Mouse (Mus musculus) forebrain, embryonic 16.5 days (tissue): ENCODE measurements at regions not wholly inside any gene's neighbourhood (a gene's known extent, or its start where the extent isn't known, plus 50 kb on each side); places are given as distances from the start of the nearest gene placed in this dataset.
"Not testable (repeated sequence)": the region's sequence is repeated elsewhere in the genome, so short reads cannot be mapped to it uniquely, and the experiment has no call there.

ENCODE experiments used
- ATAC-seq: fragments of 200-750 bp; cut with Nextera tagmentation; 2 replicates; pipeline ENCODE4 v1.8.0; 2017; ENCODE audit warnings: mild to moderate bottlenecking, moderate library complexity
- H3K27ac ChIP-seq: fragments of 300-500 bp; sonication (generic); 2 replicates; pipeline ENCODE4 v1.5.1; 2014; ENCODE audit warnings: low read length, control low read depth
- H3K27me3 ChIP-seq: fragments of 300-500 bp; sonication (generic); replicated peaks from 2 replicates; pipeline ENCODE4 v1.6.1; 2014; ENCODE audit warnings: low read length; ENCODE audit not compliant: control insufficient read depth, insufficient read depth
- H3K36me3 ChIP-seq: fragments of 300-500 bp; sonication (generic); 2 replicates; pipeline ENCODE4 v1.6.1; 2014; ENCODE audit not compliant: control insufficient read depth, insufficient read depth
- H3K4me1 ChIP-seq: fragments of 300-500 bp; sonication (generic); replicated peaks from 2 replicates; pipeline ENCODE4 v1.6.1; 2014; ENCODE audit warnings: low read length; ENCODE audit not compliant: control insufficient read depth, insufficient read depth
- H3K4me2 ChIP-seq: fragments of 300-500 bp; sonication (generic); 2 replicates; pipeline ENCODE4 v1.6.1; 2014; ENCODE audit warnings: mild to moderate bottlenecking, low read length, control low read depth
- H3K4me3 ChIP-seq: fragments of 300-500 bp; sonication (generic); replicated peaks from 2 replicates; pipeline ENCODE4 v1.5.1; 2014; ENCODE audit warnings: mild to moderate bottlenecking, low read length, control low read depth
- H3K9ac ChIP-seq: fragments of 300-500 bp; sonication (generic); replicated peaks from 2 replicates; pipeline ENCODE4 v1.6.1; 2014; ENCODE audit warnings: low read depth, low read length, control low read depth
- H3K9me3 ChIP-seq: fragments of 300-500 bp; sonication (generic); 2 replicates; pipeline ENCODE4 v1.6.1; 2016; ENCODE audit warnings: low read length; ENCODE audit not compliant: control insufficient read depth
- WGBS: fragments of 180-500 bp; shearing (Covaris S2); extraction: QIAGEN DNeasy Blood & Tissue Kit; methylation state at CpG from one replicate; pipeline ENCODE4 v1.1.7; 2014; 5-methylcytosine and 5-hydroxymethylcytosine counted together

GRCm38 (mm10) chr13:5558095-5558494, 303.2 kb upstream of the Klf6 start:
- Histone ChIP-seq H3K27me3 (no peaks in the 10 kb centered on the region), H3K9ac (no peak overlapping the region), H3K4me3 (no peak overlapping the region), H3K36me3 (no peaks in the 10 kb centered on the region), H3K4me2 (no peak overlapping the region), H3K9me3 (no peaks in the 10 kb centered on the region), H3K4me1 (no peaks in the 10 kb centered on the region), H3K27ac (no peak overlapping the region)
- ATAC-seq = no peak

- H3K27me3 ChIP-seq = no peaks in the 10 kb centered on the region
- no peak overlapping the region for H3K4me3 ChIP-seq
- no peaks in the 10 kb centered on the region for H3K4me1 ChIP-seq
- H3K4me2 ChIP-seq = no peak overlapping the region
- no peaks in the 10 kb centered on the region for H3K36me3 ChIP-seq
- H3K27ac ChIP-seq = no peak overlapping the region
- H3K9me3 ChIP-seq = no peaks in the 10 kb centered on the region
- ATAC-seq = no peak
- no peak overlapping the region for H3K9ac ChIP-seq
- WGBS = 75% methylated on average over 2 of the region's 2 CpGs
These were observed 294.8 kb upstream of the Klf6 start for GRCm38 (mm10) chr13:5566479-5566878.

DNA sequence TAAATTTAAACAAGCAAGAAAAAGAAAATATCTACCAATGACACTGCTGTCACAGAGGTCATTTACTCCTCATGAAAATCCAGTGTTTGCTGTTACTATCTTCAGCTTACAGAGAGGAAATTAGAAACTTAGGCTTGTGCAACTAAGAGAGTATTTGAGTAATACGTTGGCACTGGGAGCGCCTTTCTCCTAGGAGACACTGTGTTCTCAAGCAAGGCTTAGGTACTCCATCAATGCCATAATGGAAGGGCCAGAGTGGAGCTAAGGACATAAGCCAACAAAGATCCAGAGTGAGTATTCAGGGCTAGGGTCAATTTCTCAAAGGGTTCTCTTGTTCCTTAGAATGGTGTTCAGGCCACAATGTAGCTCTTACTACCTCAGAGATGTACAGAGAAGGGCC, 294.4 kb upstream of the Klf6 start:
- Histone ChIP-seq H3K36me3 (no peaks in the 10 kb centered on the region), H3K9me3 (no peaks in the 10 kb centered on the region), H3K4me2 (no peak overlapping the region), H3K4me1 (no peaks in the 10 kb centered on the region), H3K9ac (no peak overlapping the region), H3K27me3 (no peaks in the 10 kb centered on the region), H3K4me3 (no peak overlapping the region), H3K27ac (no peak overlapping the region)
- ATAC-seq = no peak
- 90% methylated on average over 2 of the region's 2 CpGs for WGBS

DNA sequence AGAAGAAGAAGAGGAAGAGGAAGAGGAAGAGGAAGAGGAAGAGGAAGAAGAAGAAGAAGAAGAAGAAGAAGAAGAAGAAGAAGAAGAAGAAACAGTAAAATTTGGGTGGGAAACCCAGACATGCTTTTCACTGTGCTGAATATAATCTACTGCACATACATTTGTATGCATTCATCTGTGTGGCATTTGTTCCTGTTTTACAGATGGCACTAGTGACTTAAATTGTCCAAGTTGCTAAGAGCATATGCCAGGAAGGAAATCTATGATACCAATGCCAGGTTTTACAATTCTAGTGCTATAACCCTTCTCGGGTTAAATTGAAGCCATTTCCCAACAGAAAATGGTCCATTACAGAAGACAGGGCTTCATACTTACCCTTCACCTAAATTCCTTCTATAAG, 291.7 kb upstream of the Klf6 start:
- H3K27ac ChIP-seq = no peak overlapping the region
- ATAC-seq = no peak
- no peaks in the 10 kb centered on the region for H3K9me3 ChIP-seq
- H3K4me1 ChIP-seq = no peaks in the 10 kb centered on the region
- H3K4me2 ChIP-seq = no peak overlapping the region
- H3K4me3 ChIP-seq = no peak overlapping the region
- no peak overlapping the region for H3K9ac ChIP-seq
- 68% methylated on average over 1 of the region's 1 CpGs for WGBS
- H3K36me3 ChIP-seq = no peaks in the 10 kb centered on the region
- H3K27me3 ChIP-seq = no peaks in the 10 kb centered on the region

- no peak for ATAC-seq
- no peaks in the 10 kb centered on the region for H3K27me3 ChIP-seq
- no peak overlapping the region for H3K4me3 ChIP-seq
- WGBS = 91% methylated on average over 2 of the region's 2 CpGs
- no peaks in the 10 kb centered on the region for H3K4me1 ChIP-seq
- no peak overlapping the region for H3K4me2 ChIP-seq
- no peak overlapping the region for H3K9ac ChIP-seq
- H3K9me3 ChIP-seq = no peaks in the 10 kb centered on the region
- H3K36me3 ChIP-seq = no peaks in the 10 kb centered on the region
- no peak overlapping the region for H3K27ac ChIP-seq
These were observed 290.9 kb upstream of the Klf6 start for GRCm38 (mm10) chr13:5570386-5570785.

DNA sequence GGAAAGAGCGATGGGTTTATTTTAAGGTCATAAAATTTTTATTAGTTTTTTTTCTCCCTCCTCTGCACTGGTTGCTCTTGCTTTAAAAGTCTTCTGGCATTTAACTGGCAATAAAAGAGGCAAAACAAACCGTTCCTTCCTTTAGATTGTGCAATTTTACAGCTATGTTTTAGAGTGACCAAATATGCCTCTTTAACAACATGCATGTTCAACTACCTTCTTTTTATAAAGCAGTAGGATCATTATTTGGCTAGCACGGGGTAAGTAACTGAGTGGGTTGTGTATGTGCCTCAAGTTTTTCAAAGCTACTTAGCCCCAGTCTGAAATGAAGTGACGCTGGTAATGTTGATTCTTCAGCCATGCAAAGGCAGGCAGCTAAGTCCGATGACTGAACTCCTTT, 284.7 kb upstream of the Klf6 start:
- no peaks in the 10 kb centered on the region for H3K27me3 ChIP-seq
- no peak overlapping the region for H3K9ac ChIP-seq
- ATAC-seq = no peak
- no peaks in the 10 kb centered on the region for H3K9me3 ChIP-seq
- H3K4me3 ChIP-seq = no peak overlapping the region
- no peaks in the 10 kb centered on the region for H3K4me1 ChIP-seq
- 82% methylated on average over 5 of the region's 5 CpGs for WGBS
- H3K27ac ChIP-seq = no peak overlapping the region
- H3K36me3 ChIP-seq = no peaks in the 10 kb centered on the region
- H3K4me2 ChIP-seq = no peak overlapping the region

DNA sequence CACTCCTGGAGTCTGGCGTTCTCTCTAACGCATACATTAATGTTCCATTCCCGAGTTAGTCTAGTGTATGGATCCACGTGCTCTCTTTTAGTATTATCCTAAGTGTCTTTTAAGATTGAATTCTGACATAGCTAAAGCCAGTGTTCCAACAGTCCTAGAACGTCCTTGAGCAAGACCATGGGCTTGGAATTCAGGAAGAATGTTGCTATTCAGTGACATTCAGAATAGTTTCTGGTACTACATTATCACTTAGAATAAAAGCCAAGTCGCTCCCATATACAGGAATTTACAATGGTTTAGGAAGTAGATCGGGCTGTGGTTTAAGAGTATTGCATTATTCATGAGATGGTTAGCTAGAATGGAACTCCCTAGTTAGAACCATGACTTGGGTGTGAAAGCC, 277.6 kb upstream of the Klf6 start:
- H3K9me3 ChIP-seq, H3K4me3 ChIP-seq, H3K27me3 ChIP-seq, H3K9ac ChIP-seq, H3K4me2 ChIP-seq, H3K4me1 ChIP-seq, H3K36me3 ChIP-seq, ATAC-seq, H3K27ac ChIP-seq: not testable (repeated sequence)
- 81% methylated on average over 7 of the region's 7 CpGs for WGBS

- H3K4me1 ChIP-seq = no peaks in the 10 kb centered on the region
- H3K27ac ChIP-seq = no peak overlapping the region
- H3K4me2 ChIP-seq = no peak overlapping the region
- no peaks in the 10 kb centered on the region for H3K36me3 ChIP-seq
- H3K27me3 ChIP-seq = no peaks in the 10 kb centered on the region
- H3K9ac ChIP-seq = no peak overlapping the region
- H3K4me3 ChIP-seq = no peak overlapping the region
- ATAC-seq = no peak
- no peaks in the 10 kb centered on the region for H3K9me3 ChIP-seq
These were observed 274.1 kb upstream of the Klf6 start for GRCm38 (mm10) chr13:5587196-5587595.

- H3K27ac ChIP-seq = no peak overlapping the region
- no peak overlapping the region for H3K9ac ChIP-seq
- ATAC-seq = no peak
- no peaks in the 10 kb centered on the region for H3K4me1 ChIP-seq
- no peak overlapping the region for H3K4me2 ChIP-seq
- H3K9me3 ChIP-seq = no peaks in the 10 kb centered on the region
- no peaks in the 10 kb centered on the region for H3K27me3 ChIP-seq
- H3K36me3 ChIP-seq = no peaks in the 10 kb centered on the region
- WGBS = 79% methylated on average over 2 of the region's 2 CpGs
- H3K4me3 ChIP-seq = no peak overlapping the region
These were observed 270.0 kb upstream of the Klf6 start for GRCm38 (mm10) chr13:5591286-5591685.

DNA sequence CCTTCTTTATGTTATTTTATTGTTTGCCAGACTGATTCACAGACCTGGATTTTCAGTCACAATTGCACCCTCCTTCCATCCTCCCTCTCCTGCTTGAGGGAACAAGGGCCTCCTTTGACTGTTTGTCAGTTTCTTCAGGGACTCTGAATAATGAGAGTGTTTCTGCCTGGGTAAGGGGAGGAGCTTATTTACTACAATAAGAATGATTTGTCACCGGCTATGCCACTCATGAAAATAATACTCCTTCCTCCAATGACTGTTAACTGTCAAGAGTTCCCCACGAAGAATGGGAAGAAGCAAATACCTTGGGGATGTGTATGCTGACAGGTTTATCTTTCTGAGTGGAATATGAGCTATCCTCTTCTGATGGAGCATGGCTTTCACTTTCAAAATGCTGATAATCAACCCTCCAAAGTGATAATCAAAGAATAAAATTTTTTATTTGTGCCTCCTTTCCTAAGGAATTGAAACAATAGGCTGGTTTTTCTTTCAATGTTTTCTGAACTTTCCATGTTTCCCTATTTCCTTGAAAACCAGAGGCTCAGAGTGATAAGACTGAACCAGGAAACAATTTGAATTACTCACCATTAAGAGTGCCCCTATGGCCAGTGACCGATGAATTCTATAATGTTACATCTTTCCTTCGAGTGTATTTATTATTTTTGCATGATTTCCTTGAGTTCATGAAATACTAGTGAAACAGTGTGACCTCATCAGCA, 269.3 kb upstream of the Klf6 start:
- 62% methylated on average over 4 of the region's 4 CpGs for WGBS
- Histone ChIP-seq H3K27ac (no peak overlapping the region), H3K4me2 (no peak overlapping the region), H3K27me3 (no peaks in the 10 kb centered on the region), H3K9ac (no peak overlapping the region), H3K4me1 (no peaks in the 10 kb centered on the region), H3K36me3 (no peaks in the 10 kb centered on the region), H3K9me3 (no peaks in the 10 kb centered on the region), H3K4me3 (no peak overlapping the region)
- ATAC-seq = peak; percentile 64; the same call in 1 of the 2 replicates
